Mouse (Mus musculus): ENCODE measurements around the gene St6gal1. TPM values are rescaled to one million over a fixed set of nuclear protein-coding genes. Genes with fewer than 3 reads are reported as not detected.

St6gal1 gene
- polyA plus RNA-seq, 1 experiment from 2014 or later = 21.5 TPM

- Histone ChIP-seq H3K9ac (replicated peaks) (no peak overlapping the region), H3K27ac (no peak overlapping the region), H3K9me3 (no peaks in the 10 kb centered on the region), H3K4me1 (replicated peaks) (no peaks in the 10 kb centered on the region), H3K27me3 (no peaks in the 10 kb centered on the region), H3K4me3 (replicated peaks) (no peak overlapping the region), H3K36me3 (peaks cover 7% of the 10 kb centered on the region), H3K4me2 (no peak overlapping the region)
- 86% methylated on average over 2 of the region's 2 CpGs for WGBS
- ATAC-seq (ENCODE audit: insufficient number of reproducible peaks, insufficient read depth, low FRiP score, low TSS enrichment, low read depth) = no peak
These were observed 139.9 kb downstream of the St6gal1 start for GRCm38 (mm10) chr16:23364328-23364990.

GRCm38 (mm10) chr16:23369124-23369523 lies 144.6 kb downstream of the St6gal1 start:
- no peaks in the 10 kb centered on the region for H3K9me3 ChIP-seq
- no peak overlapping the region for H3K27ac ChIP-seq
- H3K4me3 ChIP-seq (replicated peaks) = no peak overlapping the region
- 73% methylated on average over 3 of the region's 3 CpGs for WGBS
- no peak overlapping the region for H3K9ac ChIP-seq (replicated peaks)
- H3K4me2 ChIP-seq = no peak overlapping the region
- no peaks in the 10 kb centered on the region for H3K4me1 ChIP-seq (replicated peaks)
- ATAC-seq (ENCODE audit: insufficient number of reproducible peaks, insufficient read depth, low FRiP score, low TSS enrichment, low read depth) = no peak
- H3K27me3 ChIP-seq = no peaks in the 10 kb centered on the region
- H3K36me3 ChIP-seq = no peaks in the 10 kb centered on the region

GRCm38 (mm10) chr16:23370724-23371123 lies 146.2 kb downstream of the St6gal1 start:
- 88% methylated on average over 7 of the region's 7 CpGs for WGBS
- Histone ChIP-seq H3K27me3 (no peaks in the 10 kb centered on the region), H3K27ac (no peak overlapping the region), H3K4me3 (replicated peaks) (no peak overlapping the region), H3K36me3 (no peaks in the 10 kb centered on the region), H3K4me2 (no peak overlapping the region), H3K9me3 (no peaks in the 10 kb centered on the region), H3K4me1 (replicated peaks) (no peaks in the 10 kb centered on the region), H3K9ac (replicated peaks) (no peak overlapping the region)
- ATAC-seq (ENCODE audit: insufficient number of reproducible peaks, insufficient read depth, low FRiP score, low TSS enrichment, low read depth) = no peak

- no peaks in the 10 kb centered on the region for H3K9me3 ChIP-seq
- 79% methylated on average over 2 of the region's 2 CpGs for WGBS
- no peaks in the 10 kb centered on the region for H3K36me3 ChIP-seq
- no peak overlapping the region for H3K27ac ChIP-seq
- ATAC-seq (ENCODE audit: insufficient number of reproducible peaks, insufficient read depth, low FRiP score, low TSS enrichment, low read depth) = no peak
- no peak overlapping the region for H3K4me3 ChIP-seq (replicated peaks)
- H3K4me1 ChIP-seq (replicated peaks) = no peaks in the 10 kb centered on the region
- no peaks in the 10 kb centered on the region for H3K27me3 ChIP-seq
- no peak overlapping the region for H3K4me2 ChIP-seq
- no peak overlapping the region for H3K9ac ChIP-seq (replicated peaks)
These were observed 147.8 kb downstream of the St6gal1 start for GRCm38 (mm10) chr16:23372340-23372739.

- H3K4me3 ChIP-seq (replicated peaks) = no peak overlapping the region
- no peak for ATAC-seq (ENCODE audit: insufficient number of reproducible peaks, insufficient read depth, low FRiP score, low TSS enrichment, low read depth)
- 87% methylated on average over 4 of the region's 4 CpGs for WGBS
- H3K4me1 ChIP-seq (replicated peaks) = no peaks in the 10 kb centered on the region
- no peaks in the 10 kb centered on the region for H3K36me3 ChIP-seq
- H3K27me3 ChIP-seq = no peaks in the 10 kb centered on the region
- H3K9ac ChIP-seq (replicated peaks) = no peak overlapping the region
- no peak overlapping the region for H3K27ac ChIP-seq
- H3K4me2 ChIP-seq = no peak overlapping the region
- no peaks in the 10 kb centered on the region for H3K9me3 ChIP-seq
These were observed 149.5 kb downstream of the St6gal1 start for GRCm38 (mm10) chr16:23374068-23374467.

GRCm38 (mm10) chr16:23374938-23375337 lies 150.4 kb downstream of the St6gal1 start:
- no peak overlapping the region for H3K4me2 ChIP-seq

GRCm38 (mm10) chr16:23376189-23376588 lies 151.6 kb downstream of the St6gal1 start:
- 66% methylated on average over 10 of the region's 10 CpGs for WGBS
- no peaks in the 10 kb centered on the region for H3K9me3 ChIP-seq
- no peak overlapping the region for H3K4me3 ChIP-seq (replicated peaks)
- no peak overlapping the region for H3K4me2 ChIP-seq
- H3K4me1 ChIP-seq (replicated peaks) = no peaks in the 10 kb centered on the region
- no peak overlapping the region for H3K9ac ChIP-seq (replicated peaks)
- no peak for ATAC-seq (ENCODE audit: insufficient number of reproducible peaks, insufficient read depth, low FRiP score, low TSS enrichment, low read depth)
- H3K36me3 ChIP-seq = no peaks in the 10 kb centered on the region
- H3K27ac ChIP-seq = no peak overlapping the region
- H3K27me3 ChIP-seq = no peaks in the 10 kb centered on the region

More at GRCm38 (mm10) chr16:23374938-23375337, 150.4 kb downstream of the St6gal1 start:
- Histone ChIP-seq H3K27ac (no peak overlapping the region), H3K4me3 (replicated peaks) (no peak overlapping the region), H3K36me3 (no peaks in the 10 kb centered on the region), H3K9me3 (no peaks in the 10 kb centered on the region), H3K9ac (replicated peaks) (no peak overlapping the region), H3K27me3 (no peaks in the 10 kb centered on the region), H3K4me1 (replicated peaks) (no peaks in the 10 kb centered on the region)
- 81% methylated on average over 5 of the region's 5 CpGs for WGBS
- ATAC-seq (ENCODE audit: insufficient number of reproducible peaks, insufficient read depth, low FRiP score, low TSS enrichment, low read depth) = no peak

- Histone ChIP-seq H3K36me3 (no peaks in the 10 kb centered on the region), H3K9ac (replicated peaks) (no peak overlapping the region), H3K4me2 (no peak overlapping the region), H3K9me3 (0 out of 2 replicates have a peak, but pooled peaks cover 5% of the 10 kb centered on the region), H3K4me3 (replicated peaks) (no peak overlapping the region), H3K4me1 (replicated peaks) (no peaks in the 10 kb centered on the region), H3K27me3 (no peaks in the 10 kb centered on the region), H3K27ac (no peak overlapping the region)
- ATAC-seq (ENCODE audit: insufficient number of reproducible peaks, insufficient read depth, low FRiP score, low TSS enrichment, low read depth) = no peak
- 82% methylated on average over 3 of the region's 3 CpGs for WGBS
These were observed 155.1 kb downstream of the St6gal1 start for GRCm38 (mm10) chr16:23379536-23380230.

- Histone ChIP-seq H3K4me2 (no peak overlapping the region), H3K36me3 (no peaks in the 10 kb centered on the region), H3K27ac (no peak overlapping the region), H3K4me1 (replicated peaks) (no peaks in the 10 kb centered on the region), H3K27me3 (no peaks in the 10 kb centered on the region), H3K9me3 (peaks cover 9% of the 10 kb centered on the region; the same call in 1 of the 2 replicates), H3K9ac (replicated peaks) (no peak overlapping the region), H3K4me3 (replicated peaks) (no peak overlapping the region)
- no peak for ATAC-seq (ENCODE audit: insufficient number of reproducible peaks, insufficient read depth, low FRiP score, low TSS enrichment, low read depth)
These were observed 159.8 kb downstream of the St6gal1 start for GRCm38 (mm10) chr16:23384304-23384703.

- no peaks in the 10 kb centered on the region for H3K27me3 ChIP-seq
- no peak for ATAC-seq (ENCODE audit: insufficient number of reproducible peaks, insufficient read depth, low FRiP score, low TSS enrichment, low read depth)
- no peak overlapping the region for H3K4me3 ChIP-seq (replicated peaks)
- H3K9ac ChIP-seq (replicated peaks) = no peak overlapping the region
- H3K27ac ChIP-seq = no peak overlapping the region
- H3K36me3 ChIP-seq = no peaks in the 10 kb centered on the region
- no peak overlapping the region for H3K4me2 ChIP-seq
- H3K4me1 ChIP-seq (replicated peaks) = peaks cover 12% of the 10 kb centered on the region; the same call in 1 of the 2 replicates
- no peaks in the 10 kb centered on the region for H3K9me3 ChIP-seq
- WGBS = 92% methylated on average over 5 of the region's 5 CpGs
These were observed 173.4 kb downstream of the St6gal1 start for GRCm38 (mm10) chr16:23397931-23398330.

GRCm38 (mm10) chr16:23401463-23401862 lies 176.9 kb downstream of the St6gal1 start:
- Histone ChIP-seq H3K9me3 (no peaks in the 10 kb centered on the region), H3K9ac (replicated peaks) (no peak overlapping the region), H3K4me3 (replicated peaks) (no peak overlapping the region), H3K27ac (0 out of 2 replicates have a peak overlapping the region, but pooled peaks have one; percentile 4), H3K4me1 (replicated peaks) (peaks cover 13% of the 10 kb centered on the region; the same call in 1 of the 2 replicates), H3K27me3 (no peaks in the 10 kb centered on the region), H3K4me2 (no peak overlapping the region), H3K36me3 (no peaks in the 10 kb centered on the region)
- no peak for ATAC-seq (ENCODE audit: insufficient number of reproducible peaks, insufficient read depth, low FRiP score, low TSS enrichment, low read depth)
- 48% methylated on average over 4 of the region's 4 CpGs for WGBS
